Mouse (Mus musculus): ENCODE measurements around the gene Ercc1.

Ercc1 gene

GRCm38 (mm10) chr7:19399496-19400280, 55.1 kb downstream of the Ercc1 start:
- no peak for TF ChIP-seq GATA4 (IDR thresholded peaks at IDR 0.05; ENCODE audit: insufficient replicate concordance, low read length)

- TF ChIP-seq GATA4 (IDR thresholded peaks at IDR 0.05; ENCODE audit: insufficient replicate concordance, low read length), result no peak
Measured at GRCm38 (mm10) chr7:19400946-19401345, 56.4 kb downstream of the Ercc1 start.

GRCm38 (mm10) chr7:19402535-19403112, 58.0 kb downstream of the Ercc1 start:
- TF ChIP-seq GATA4 (IDR thresholded peaks at IDR 0.05; ENCODE audit: insufficient replicate concordance, low read length), result no peak

GRCm38 (mm10) chr7:19403731-19404296, 59.2 kb downstream of the Ercc1 start, which contains the start of gene Klc3:
Gene Klc3, minus strand, starts transcription at chr7:19404104.
- TF ChIP-seq GATA4 (IDR thresholded peaks at IDR 0.05; ENCODE audit: insufficient replicate concordance, low read length), result no peak

GRCm38 (mm10) chr7:19404476-19404875, 59.9 kb downstream of the Ercc1 start, which contains the start of gene Ckm:
Gene Ckm, plus strand, starts transcription at chr7:19404776.
- no peak for TF ChIP-seq GATA4 (IDR thresholded peaks at IDR 0.05; ENCODE audit: insufficient replicate concordance, low read length)

- no peak for TF ChIP-seq GATA4 (IDR thresholded peaks at IDR 0.05; ENCODE audit: insufficient replicate concordance, low read length)
Measured at GRCm38 (mm10) chr7:19405417-19405816, 60.8 kb downstream of the Ercc1 start.
